Mouse (Mus musculus) forelimb bud, embryonic 11.5 days (tissue): Measurements from ENCODE around the gene Rbm20.

ENCODE experiments used
- DNase-seq: peaks from one replicate; pipeline ENCODE4 v3.0.0-alpha.2; 2012; ENCODE audit warnings: low read depth, low spot score

The Rbm20 gene

GRCm38 (mm10) chr19:53809185-53809861 lies 132.2 kb downstream of the Rbm20 start:
- DNase-seq, result no peak

- no peak for DNase-seq
Observed at GRCm38 (mm10) chr19:53810024-53810423, 132.9 kb downstream of the Rbm20 start.

- no peak for DNase-seq
Observed at GRCm38 (mm10) chr19:53810584-53810983, 133.5 kb downstream of the Rbm20 start.

- no peak for DNase-seq
Observed at GRCm38 (mm10) chr19:53813576-53813975, 136.5 kb downstream of the Rbm20 start.

- DNase-seq, result no peak
Observed at GRCm38 (mm10) chr19:53815714-53816113, 138.6 kb downstream of the Rbm20 start.

GRCm38 (mm10) chr19:53816242-53816641 lies 139.1 kb downstream of the Rbm20 start:
- DNase-seq, result no peak

- DNase-seq, result no peak
Observed at GRCm38 (mm10) chr19:53819299-53819698, 142.2 kb downstream of the Rbm20 start.

- DNase-seq, result no peak
Observed at GRCm38 (mm10) chr19:53821241-53822120, 144.4 kb downstream of the Rbm20 start.

GRCm38 (mm10) chr19:53823847-53824246 lies 146.7 kb downstream of the Rbm20 start:
- no peak for DNase-seq

GRCm38 (mm10) chr19:53824872-53825680 lies 148.0 kb downstream of the Rbm20 start:
- DNase-seq, result no peak

- no peak for DNase-seq
Observed at GRCm38 (mm10) chr19:53829990-53830389, 152.9 kb downstream of the Rbm20 start.

- DNase-seq, result no peak
Observed at GRCm38 (mm10) chr19:53830407-53831163, 153.5 kb downstream of the Rbm20 start.

- no peak for DNase-seq
Observed at GRCm38 (mm10) chr19:53831164-53831448, 154.0 kb downstream of the Rbm20 start.

- DNase-seq, result peak; percentile 63
Observed at GRCm38 (mm10) chr19:53832512-53832911, 155.4 kb downstream of the Rbm20 start.

GRCm38 (mm10) chr19:53833745-53834369 lies 156.8 kb downstream of the Rbm20 start:
- DNase-seq, result peak; percentile 68

- DNase-seq, result no peak
Observed at GRCm38 (mm10) chr19:53836569-53837454, 159.7 kb downstream of the Rbm20 start.

- no peak for DNase-seq
Observed at GRCm38 (mm10) chr19:53838850-53839249, 161.7 kb downstream of the Rbm20 start.

GRCm38 (mm10) chr19:53839837-53840236 lies 162.7 kb downstream of the Rbm20 start:
- no peak for DNase-seq

- no peak for DNase-seq
Observed at GRCm38 (mm10) chr19:53841915-53842314, 164.8 kb downstream of the Rbm20 start.

GRCm38 (mm10) chr19:53843972-53844371 lies 166.9 kb downstream of the Rbm20 start:
- DNase-seq, result no peak
